Comparison of ENCODE assay signal across 8 mouse cellular contexts in genomic region chr1:52301266-52301665, GRCm38 (mm10).
DNase-seq lines count a peak whose midpoint lies in the region.

No protein-coding gene starts in this region.

- intact Hi-C loops in heart, postnatal 36 days (cut with DNase I) = no loop called here

- peak; percentile 36 for DNase-seq in adrenal gland, postnatal 14 days
- DNase-seq in adrenal gland, adult 8-10 months = no peak
- peak; percentile 23 to 26 for DNase-seq in layer of hippocampus, postnatal 10 days (ENCODE audit: low spot score in 2 of 2)
- DNase-seq in layer of hippocampus, adult 8-10 months (ENCODE audit: low spot score in 2 of 2) = no peak
- DNase-seq in MN1 (ENCODE audit: low spot score) = peak; percentile 46
- peak; percentile 7 to 26 for DNase-seq in heart, postnatal 36 days
- DNase-seq in thymus, postnatal 25 days = peak; percentile 42
- DNase-seq in frontal cortex, postnatal 36 days (ENCODE audit: low spot score in 2 of 2) = no peak

Comparison
In these comparisons a context has a peak if more than half of its experiments do, and no peak if none do; other contexts are left out.
1. DNase-seq: peak in adrenal gland, postnatal 14 days (single experiment), layer of hippocampus, postnatal 10 days (2 of 2), MN1 (single experiment), heart, postnatal 36 days (2 of 2) and thymus, postnatal 25 days (single experiment); none in adrenal gland, adult 8-10 months (single experiment), layer of hippocampus, adult 8-10 months (0 of 2) and frontal cortex, postnatal 36 days (0 of 2).